Mouse (Mus musculus) embryo, embryonic 10.5 days (tissue): ENCODE data around the gene Bend5.

Source experiments
- DNase-seq: peaks from one replicate; pipeline ENCODE4 v3.0.0-alpha.2; 2015; ENCODE audit warnings: low spot score

Bend5 gene

GRCm38 (mm10) chr4:111487233-111487843 is 72.5 kb downstream of the Bend5 start:
- peak; percentile 32 for DNase-seq

DNA sequence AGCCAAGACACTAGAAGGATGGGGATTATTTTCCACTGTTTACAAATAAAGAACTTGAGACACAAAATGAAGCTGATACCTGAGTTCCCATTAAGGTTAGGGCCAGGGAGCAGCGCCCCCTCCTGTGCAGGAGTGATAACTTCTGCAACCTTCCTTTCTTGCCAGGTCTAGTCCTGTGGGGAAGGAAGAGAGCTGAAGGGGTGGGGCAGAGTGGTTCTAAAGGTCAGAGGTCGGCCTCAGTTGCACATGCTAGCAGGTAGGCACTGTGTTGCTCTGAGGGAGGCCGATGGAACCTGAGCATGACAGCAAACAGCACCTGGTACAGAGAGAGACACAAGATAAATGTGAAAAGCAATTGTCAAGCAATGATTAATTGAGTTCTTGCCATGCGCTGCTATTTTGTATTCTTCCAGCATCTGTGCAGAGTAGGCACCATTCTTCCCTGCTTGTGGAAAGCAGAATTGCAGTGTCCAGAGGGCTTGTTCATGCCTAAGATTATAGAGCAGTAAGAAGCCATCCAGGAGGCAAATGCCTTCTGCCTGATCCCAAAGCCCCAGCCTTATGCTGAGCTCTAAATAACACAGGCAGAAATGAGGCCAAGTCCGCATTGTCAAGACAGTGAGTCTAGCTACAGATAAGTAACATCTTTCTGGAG is 79.1 kb downstream of the Bend5 start:
- no peak for DNase-seq

GRCm38 (mm10) chr4:111495949-111496348 is 81.1 kb downstream of the Bend5 start:
- peak; percentile 84 for DNase-seq

DNA sequence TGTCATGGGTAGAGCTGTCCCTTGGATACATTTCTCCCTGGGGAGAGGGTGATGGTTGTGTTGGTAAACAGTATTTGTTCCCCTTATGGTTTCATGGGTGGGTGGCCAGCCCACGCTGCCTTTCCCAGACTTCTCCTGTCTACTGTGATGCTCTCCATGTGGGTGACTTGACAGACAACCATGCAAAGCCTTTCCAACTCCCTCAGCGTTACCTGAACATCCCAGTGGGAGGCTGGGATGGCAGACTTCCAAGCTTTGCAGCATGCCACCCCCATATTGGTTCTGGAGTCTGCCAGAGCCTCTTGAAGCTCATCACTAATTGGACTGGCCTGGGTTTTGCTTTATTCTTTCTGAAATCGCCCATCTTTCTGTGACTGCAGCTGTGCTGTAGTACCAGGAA is 83.9 kb downstream of the Bend5 start:
- no peak for DNase-seq

- no peak for DNase-seq
Observed at GRCm38 (mm10) chr4:111501441-111501840, 86.6 kb downstream of the Bend5 start.

GRCm38 (mm10) chr4:111502965-111503727 is 88.3 kb downstream of the Bend5 start:
- DNase-seq: no peak

DNA sequence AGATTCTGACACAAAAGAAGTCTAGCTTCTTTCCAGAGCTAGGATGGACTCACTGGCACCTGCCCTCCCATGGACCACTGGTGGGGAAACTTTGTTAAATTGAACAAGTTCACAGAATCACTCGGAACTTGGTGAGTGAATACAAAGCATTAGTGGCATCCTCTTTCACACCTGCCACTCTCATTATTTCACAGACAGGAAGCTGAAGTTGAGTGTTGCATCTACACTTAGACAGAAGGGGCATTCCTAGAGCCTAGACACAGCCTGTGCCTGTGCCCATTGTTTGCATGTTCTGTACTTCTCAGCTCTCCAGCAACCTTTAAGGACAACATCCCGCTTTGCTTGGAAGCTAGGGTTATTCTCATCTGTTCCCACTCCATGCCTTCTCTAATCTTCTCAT is 90.1 kb downstream of the Bend5 start:
- DNase-seq: no peak
